Mouse (Mus musculus) heart, adult 2 months (tissue): Measurements from ENCODE around the gene Sde2.

Experiments
- CTCF ChIP-seq: fragments of 200-600 bp; IDR thresholded peaks from 2 replicates; pipeline ENCODE4 v1.8.1; 2022; ENCODE audit warnings: antibody characterized with exemption, mild to moderate bottlenecking, moderate library complexity
- EP300 ChIP-seq: fragments of 200-500 bp; IDR thresholded peaks from 2 replicates; pipeline ENCODE4 v1.6.1; 2011; ENCODE audit warnings: low read depth, low read length, control low read depth; ENCODE audit not compliant: insufficient read depth
- POLR2A ChIP-seq: fragments of 200-500 bp; IDR thresholded peaks from 2 replicates; pipeline ENCODE4 v1.6.1; 2011; ENCODE audit warnings: mild to moderate bottlenecking, low read depth, low read length, control low read depth; ENCODE audit not compliant: insufficient read depth

- TF ChIP-seq POLR2A (no peak), EP300 (no peak), CTCF (no peak)
Measured at GRCm38 (mm10) chr1:180839201-180839910, 11.6 kb upstream of the Sde2 start.
